Mouse (Mus musculus) spleen, adult 2 months (tissue): Measurements from ENCODE around the gene Abtb1.

Experiments
- CTCF ChIP-seq: fragments of 200-500 bp; IDR thresholded peaks from 2 replicates; pipeline ENCODE4 v1.5.1; 2011; ENCODE audit warnings: mild to moderate bottlenecking, inconsistent platforms; ENCODE audit not compliant: insufficient read depth, insufficient read length, insufficient replicate concordance; ENCODE audit errors: extremely low read depth
- POLR2A ChIP-seq: fragments of 200-500 bp; IDR thresholded peaks from 2 replicates; pipeline ENCODE4 v1.6.1; 2011; ENCODE audit warnings: low read depth, low read length, inconsistent platforms

- TF ChIP-seq POLR2A: no peak
- no peak for TF ChIP-seq CTCF
Observed at GRCm38 (mm10) chr6:88824183-88824582, 17.6 kb downstream of the Abtb1 start.
